In the genomic region with DNA sequence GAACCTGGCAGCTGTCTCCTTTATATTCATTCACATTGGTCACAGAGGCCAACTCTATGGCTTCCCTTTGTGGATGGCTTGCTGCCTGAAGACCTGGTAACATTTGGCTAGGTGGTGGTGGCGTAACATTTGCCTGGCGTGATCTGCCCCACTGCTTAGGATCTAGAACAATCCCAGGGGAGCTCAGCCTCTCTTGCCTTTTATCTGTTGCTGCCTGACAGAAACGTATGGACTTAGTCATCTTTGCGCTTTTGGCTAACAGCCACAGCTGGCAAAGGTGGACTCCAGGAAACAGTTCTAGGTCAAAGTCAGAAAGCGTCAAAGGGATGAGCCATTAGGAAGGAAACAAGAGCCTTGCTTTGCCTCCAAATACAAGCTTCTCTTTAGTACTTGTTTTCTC, we compare ENCODE assay signal across 21 mouse cellular contexts. TPM values are rescaled to one million over a fixed set of nuclear protein-coding genes. Genes with fewer than 3 reads are reported as not detected.
A peak's percentile ranks its signal among the peaks of the same experiment; 100 is the strongest.
DNase-seq lines count a peak whose midpoint lies in the region; ATAC-seq and TF ChIP-seq lines count a peak whose summit lies in the region.
"Had no signal": no experiment of that assay in that cellular context is flagged by ENCODE, and none has a peak within 500 bp of the region (broad histone marks: within the 10 kb centered on the region; RNA-seq: fewer than 3 reads in every experiment).

No protein-coding gene starts in this region.

- no peak overlapping the region for H3K4me3 ChIP-seq in kidney, embryonic 14.5 days (ENCODE audit: low read length)
- no peak overlapping the region for H3K4me3 ChIP-seq in forebrain, postnatal 0 days (ENCODE audit: low read depth, low read length)
- H3K4me3 ChIP-seq: embryonic facial prominence, embryonic 12.5 days; gastrocnemius, adult 2 months; layer of hippocampus, adult 2 months; limb, embryonic 15.5 days; midbrain, embryonic 12.5 days; neural tube, embryonic 12.5 days had no signal

- H3K4me1 ChIP-seq in kidney, embryonic 14.5 days (ENCODE audit: control insufficient read depth, insufficient read depth, low read length), result no peaks in the 10 kb centered on the region
- H3K4me1 ChIP-seq in forebrain, postnatal 0 days (ENCODE audit: insufficient read depth), result no peaks in the 10 kb centered on the region
- H3K4me1 ChIP-seq: embryonic facial prominence, embryonic 12.5 days; midbrain, embryonic 12.5 days; neural tube, embryonic 12.5 days had no signal

- H3K9ac ChIP-seq in kidney, embryonic 14.5 days (ENCODE audit: low read depth, low read length), result no peak overlapping the region
- no peak overlapping the region for H3K9ac ChIP-seq in forebrain, postnatal 0 days
- H3K9ac ChIP-seq: embryonic facial prominence, embryonic 12.5 days; hindbrain, embryonic 14.5 days; limb, embryonic 15.5 days; liver, postnatal 0 days; midbrain, embryonic 12.5 days; neural tube, embryonic 12.5 days had no signal

- H3K27ac ChIP-seq in kidney, embryonic 14.5 days (ENCODE audit: low read depth, low read length), result no peak overlapping the region
- no peak overlapping the region for H3K27ac ChIP-seq in forebrain, postnatal 0 days (ENCODE audit: low read depth, low read length)
- H3K27ac ChIP-seq: embryonic facial prominence, embryonic 12.5 days; hindbrain, embryonic 14.5 days; layer of hippocampus, adult 2 months; limb, embryonic 15.5 days; midbrain, embryonic 12.5 days; neural tube, embryonic 12.5 days had no signal

- WGBS in kidney, embryonic 14.5 days, result 79% methylated on average over 5 of the region's 5 CpGs
- WGBS in forebrain, postnatal 0 days, result 78% methylated on average over 5 of the region's 5 CpGs

- no peaks in the 10 kb centered on the region for H3K9me3 ChIP-seq in kidney, embryonic 14.5 days (ENCODE audit: control insufficient read depth, low read length)
- no peaks in the 10 kb centered on the region for H3K9me3 ChIP-seq in forebrain, postnatal 0 days (ENCODE audit: low read length)
- H3K9me3 ChIP-seq: embryonic facial prominence, embryonic 12.5 days; limb, embryonic 15.5 days; midbrain, embryonic 12.5 days; neural tube, embryonic 12.5 days had no signal

- no peaks in the 10 kb centered on the region for H3K36me3 ChIP-seq in kidney, embryonic 14.5 days (ENCODE audit: control insufficient read depth, insufficient read depth, low read length)
- no peaks in the 10 kb centered on the region for H3K36me3 ChIP-seq in forebrain, postnatal 0 days (ENCODE audit: insufficient read depth)
- H3K36me3 ChIP-seq: embryonic facial prominence, embryonic 12.5 days; limb, embryonic 15.5 days; midbrain, embryonic 12.5 days; neural tube, embryonic 12.5 days had no signal

- DNase-seq in kidney, postnatal 10 days, result peak; percentile 47
- DNase-seq in NIH3T3 (ENCODE audit: low read depth), result peak; percentile 60
- peak; percentile 73 for DNase-seq in adrenal gland, postnatal 10 days
- DNase-seq in kidney, postnatal 25 days, result peak; percentile 44 to 52
- DNase-seq in urinary bladder, postnatal 14 days (ENCODE audit: low spot score), result no peak
- no peak for DNase-seq in cerebellum, postnatal 36 days
- DNase-seq in forebrain, postnatal 0 days, result no peak
- DNase-seq: cerebellum, adult 9-10 months; gastrocnemius, adult 2 months; heart, adult 18-20 months; heart, postnatal 36 days; liver, postnatal 0 days; lung, postnatal 10 days had no signal

- no peaks in the 10 kb centered on the region for H3K27me3 ChIP-seq in kidney, embryonic 14.5 days (ENCODE audit: control insufficient read depth, insufficient read depth, low read length)
- no peaks in the 10 kb centered on the region for H3K27me3 ChIP-seq in forebrain, postnatal 0 days (ENCODE audit: insufficient read depth, low read length)
- H3K27me3 ChIP-seq: embryonic facial prominence, embryonic 12.5 days; limb, embryonic 15.5 days; midbrain, embryonic 12.5 days; neural tube, embryonic 12.5 days had no signal

- TF ChIP-seq CTCF in forebrain, postnatal 0 days (IDR thresholded peaks at IDR 0.05; ENCODE audit: low read depth), result no peak

- no peak for ATAC-seq in kidney, embryonic 14.5 days (ENCODE audit: low FRiP score, low TSS enrichment)
- ATAC-seq in forebrain, postnatal 0 days, result no peak
- ATAC-seq: CD4-positive, CD25-positive, alpha-beta regulatory T cell, adult 4 months; liver, postnatal 0 days had no signal

- no peak overlapping the region for H3K4me2 ChIP-seq in kidney, embryonic 14.5 days (replicated peaks; ENCODE audit: low read depth, low read length)
- H3K4me2 ChIP-seq in forebrain, postnatal 0 days (ENCODE audit: low read depth), result no peak overlapping the region
- H3K4me2 ChIP-seq: embryonic facial prominence, embryonic 12.5 days; hindbrain, embryonic 14.5 days; limb, embryonic 15.5 days; midbrain, embryonic 12.5 days; neural tube, embryonic 12.5 days had no signal

RNA-seq across cellular contexts. Expression of gene Dstn, which starts 10.2 kb away (rescaled TPM):
- polyA plus RNA-seq in kidney, embryonic 14.5 days (2014; fragmentation: Nextera tagmentation; extraction: Ambion mirVana), result 319 and 404 TPM in 2 replicates
- total RNA-seq in adrenal gland, postnatal 10 days (2021), result 100 to 1,000 TPM; 175 to 191 TPM
- 409 and 455 TPM in 2 replicates for total RNA-seq in forebrain, postnatal 0 days (2014; rRNA removed)
- polyA plus RNA-seq in forebrain, postnatal 0 days (2015; fragmentation: Nextera tagmentation; extraction: Ambion mirVana), result 497 and 512 TPM in 2 replicates

RNA-seq across cellular contexts. Expression of gene Bfsp1, which starts 41.9 kb away (rescaled TPM):
- polyA plus RNA-seq in kidney, embryonic 14.5 days (2014; fragmentation: Nextera tagmentation; extraction: Ambion mirVana), result 1.0 and 1.7 TPM in 2 replicates
- 1 to 10 TPM in 1 of 2 experiments, under 1 TPM in 1; 0.87 to 1.3 TPM for total RNA-seq in adrenal gland, postnatal 10 days (2021)
- total RNA-seq in forebrain, postnatal 0 days (2014; rRNA removed), result 2.5 and 3.7 TPM in 2 replicates
- polyA plus RNA-seq in forebrain, postnatal 0 days (2015; fragmentation: Nextera tagmentation; extraction: Ambion mirVana), result 1.3 and 1.9 TPM in 2 replicates
- polyA plus RNA-seq: CD4-positive, CD25-positive, alpha-beta regulatory T cell, adult 4 months had no signal

Comparison
In these comparisons a context has a peak if more than half of its experiments do, and no peak if none do; other contexts are left out.
1. DNase-seq: peak in kidney, postnatal 10 days (single experiment), NIH3T3 (single experiment), adrenal gland, postnatal 10 days (single experiment) and kidney, postnatal 25 days (2 of 2); none in urinary bladder, postnatal 14 days (single experiment), cerebellum, postnatal 36 days (0 of 2) and forebrain, postnatal 0 days (single experiment).